Mouse (Mus musculus) forebrain, embryonic 11.5 days (tissue): ENCODE measurements at regions not wholly inside any gene's neighbourhood (a gene's known extent, or its start where the extent isn't known, plus 50 kb on each side); places are given as distances from the start of the nearest gene placed in this dataset.
A peak's percentile ranks its signal among the peaks of the same experiment; 100 is the strongest.

Experiments used
- ATAC-seq: fragments of 200-750 bp; cut with Nextera tagmentation; replicated peaks from 2 replicates; pipeline ENCODE4 v1.8.0; 2017; ENCODE audit warnings: moderate TSS enrichment; ENCODE audit not compliant: low FRiP score
- DNase-seq: peaks from one replicate; pipeline ENCODE4 v3.0.0-alpha.2; 2017; ENCODE audit warnings: low spot score
- H3K27ac ChIP-seq: fragments of 300-500 bp; sonication (generic); 2 replicates; pipeline ENCODE4 v1.5.1; 2014; ENCODE audit warnings: low read depth, low read length
- H3K27me3 ChIP-seq: fragments of 300-500 bp; sonication (generic); 2 replicates; pipeline ENCODE4 v1.6.1; 2014; ENCODE audit warnings: mild to moderate bottlenecking, low read length, mixed read lengths; ENCODE audit not compliant: control insufficient read depth, insufficient read depth
- H3K36me3 ChIP-seq: fragments of 300-500 bp; sonication (generic); 2 replicates; pipeline ENCODE4 v1.6.1; 2014; ENCODE audit warnings: mild to moderate bottlenecking, low read length, moderate library complexity, mixed read lengths; ENCODE audit not compliant: control insufficient read depth, insufficient read depth
- H3K4me1 ChIP-seq: fragments of 300-500 bp; sonication (generic); replicated peaks from 2 replicates; pipeline ENCODE4 v1.6.1; 2014; ENCODE audit warnings: low read length, mixed read lengths; ENCODE audit not compliant: control insufficient read depth, insufficient read depth
- H3K4me2 ChIP-seq: fragments of 300-500 bp; sonication (generic); 2 replicates; pipeline ENCODE4 v1.6.1; 2014; ENCODE audit warnings: low read depth, mild to moderate bottlenecking, low read length, moderate library complexity, mixed read lengths; ENCODE audit not compliant: severe bottlenecking
- H3K4me3 ChIP-seq: fragments of 300-500 bp; sonication (generic); 2 replicates; pipeline ENCODE4 v1.5.1; 2014; ENCODE audit warnings: low read depth, low read length
- H3K9ac ChIP-seq: fragments of 300-500 bp; sonication (generic); 2 replicates; pipeline ENCODE4 v1.6.1; 2014; ENCODE audit warnings: low read length
- H3K9me3 ChIP-seq: fragments of 300-500 bp; sonication (generic); 2 replicates; pipeline ENCODE4 v1.6.1; 2016; ENCODE audit warnings: low read length, mixed read lengths; ENCODE audit not compliant: control insufficient read depth
- WGBS: fragments of 180-500 bp; shearing (Covaris S2); extraction: QIAGEN DNeasy Blood & Tissue Kit; methylation state at CpG from one replicate; pipeline ENCODE4 v1.1.7; 2014; 5-methylcytosine and 5-hydroxymethylcytosine counted together

- no peak for ATAC-seq
- Histone ChIP-seq H3K4me2 (no peak overlapping the region), H3K4me1 (no peaks in the 10 kb centered on the region), H3K36me3 (no peaks in the 10 kb centered on the region), H3K27me3 (no peaks in the 10 kb centered on the region), H3K9ac (no peak overlapping the region), H3K9me3 (no peaks in the 10 kb centered on the region), H3K27ac (no peak overlapping the region), H3K4me3 (no peak overlapping the region)
- WGBS, result 89% methylated on average over 14 of the region's 14 CpGs
- no peak for DNase-seq
These were observed 335.8 kb downstream of the Atp23 start for GRCm38 (mm10) chr10:126565326-126565725.

- no peaks in the 10 kb centered on the region for H3K9me3 ChIP-seq
- no peaks in the 10 kb centered on the region for H3K36me3 ChIP-seq
- H3K9ac ChIP-seq, result no peak overlapping the region
- 77% methylated on average over 7 of the region's 7 CpGs for WGBS
- no peak overlapping the region for H3K4me2 ChIP-seq
- H3K27me3 ChIP-seq, result no peaks in the 10 kb centered on the region
- peak; percentile 63; the same call in 1 of the 2 replicates for ATAC-seq
- no peak overlapping the region for H3K4me3 ChIP-seq
- H3K27ac ChIP-seq, result no peak overlapping the region
- H3K4me1 ChIP-seq, result no peaks in the 10 kb centered on the region
- no peak for DNase-seq
These were observed 346.1 kb downstream of the Atp23 start for GRCm38 (mm10) chr10:126555080-126555479.

- no peak overlapping the region for H3K27ac ChIP-seq
- DNase-seq, result no peak
- H3K9ac ChIP-seq, result no peak overlapping the region
- no peaks in the 10 kb centered on the region for H3K36me3 ChIP-seq
- 41% methylated on average over 3 of the region's 3 CpGs for WGBS
- ATAC-seq, result peak; percentile 46; the same call in 1 of the 2 replicates
- no peaks in the 10 kb centered on the region for H3K4me1 ChIP-seq
- no peaks in the 10 kb centered on the region for H3K27me3 ChIP-seq
- H3K4me2 ChIP-seq, result no peak overlapping the region
- H3K9me3 ChIP-seq, result no peaks in the 10 kb centered on the region
- no peak overlapping the region for H3K4me3 ChIP-seq
These were observed 369.2 kb downstream of the Atp23 start for GRCm38 (mm10) chr10:126531950-126532349.

GRCm38 (mm10) chr10:126531368-126531767 is 369.8 kb downstream of the Atp23 start:
- WGBS, result 79% methylated on average over 1 of the region's 1 CpGs
- Histone ChIP-seq H3K27ac (no peak overlapping the region), H3K9me3 (no peaks in the 10 kb centered on the region), H3K9ac (no peak overlapping the region), H3K27me3 (no peaks in the 10 kb centered on the region), H3K4me3 (no peak overlapping the region), H3K36me3 (no peaks in the 10 kb centered on the region), H3K4me2 (no peak overlapping the region), H3K4me1 (no peaks in the 10 kb centered on the region)
- DNase-seq (no peak), ATAC-seq (peak; percentile 57; the same call in 1 of the 2 replicates)

- no peak overlapping the region for H3K4me2 ChIP-seq
- H3K4me3 ChIP-seq, result no peak overlapping the region
- H3K36me3 ChIP-seq, result no peaks in the 10 kb centered on the region
- 89% methylated on average over 2 of the region's 2 CpGs for WGBS
- H3K27ac ChIP-seq, result no peak overlapping the region
- no peak overlapping the region for H3K9ac ChIP-seq
- H3K9me3 ChIP-seq, result no peaks in the 10 kb centered on the region
- no peaks in the 10 kb centered on the region for H3K27me3 ChIP-seq
- H3K4me1 ChIP-seq, result no peaks in the 10 kb centered on the region; the same call in 1 of the 2 replicates
- DNase-seq (no peak), ATAC-seq (no peak)
These were observed 372.4 kb downstream of the Atp23 start for GRCm38 (mm10) chr10:126528801-126529200.

- 15% methylated on average over 5 of the region's 5 CpGs for WGBS
- Histone ChIP-seq H3K9me3 (no peaks in the 10 kb centered on the region), H3K27me3 (no peaks in the 10 kb centered on the region), H3K27ac (no peak overlapping the region), H3K4me2 (no peak overlapping the region), H3K9ac (no peak overlapping the region), H3K4me1 (no peaks in the 10 kb centered on the region; the same call in 1 of the 2 replicates), H3K4me3 (no peak overlapping the region), H3K36me3 (no peaks in the 10 kb centered on the region)
- no peak for ATAC-seq
- no peak for DNase-seq
These were observed 375.0 kb downstream of the Atp23 start for GRCm38 (mm10) chr10:126526186-126526585.

- no peak overlapping the region for H3K27ac ChIP-seq
- no peak overlapping the region for H3K9ac ChIP-seq
- ATAC-seq, result no peak
- H3K4me3 ChIP-seq, result no peak overlapping the region
- 52% methylated on average over 7 of the region's 7 CpGs for WGBS
- no peaks in the 10 kb centered on the region for H3K36me3 ChIP-seq
- no peaks in the 10 kb centered on the region for H3K9me3 ChIP-seq
- no peak overlapping the region for H3K4me2 ChIP-seq
- no peak for DNase-seq
- peaks cover 2% of the 10 kb centered on the region; the same call in 1 of the 2 replicates for H3K4me1 ChIP-seq
- H3K27me3 ChIP-seq, result no peaks in the 10 kb centered on the region
These were observed 379.0 kb downstream of the Atp23 start for GRCm38 (mm10) chr10:126521836-126522815.

- Histone ChIP-seq H3K27ac (no peak overlapping the region), H3K4me1 (peaks cover 2% of the 10 kb centered on the region; the same call in 1 of the 2 replicates), H3K36me3 (no peaks in the 10 kb centered on the region), H3K4me3 (no peak overlapping the region), H3K27me3 (no peaks in the 10 kb centered on the region), H3K9ac (no peak overlapping the region), H3K9me3 (no peaks in the 10 kb centered on the region), H3K4me2 (no peak overlapping the region)
- 53% methylated on average over 9 of the region's 9 CpGs for WGBS
- DNase-seq (no peak), ATAC-seq (0 out of 2 replicates have a peak, but pooled peaks have one; percentile 36)
These were observed 380.2 kb downstream of the Atp23 start for GRCm38 (mm10) chr10:126520973-126521372.
